Mouse (Mus musculus) lung, postnatal 0 days (tissue): ENCODE results near the gene Glrp1.

Source experiments
- CTCF ChIP-seq: IDR thresholded peaks from 2 replicates; pipeline ENCODE4 v1.5.1; 2016; ENCODE audit warnings: antibody characterized with exemption, mild to moderate bottlenecking
- EP300 ChIP-seq: IDR thresholded peaks from 2 replicates; pipeline ENCODE4 v1.6.1; 2016; ENCODE audit warnings: antibody characterized with exemption, mild to moderate bottlenecking, control low read depth

GRCm38 (mm10) chr1:88549263-88549662 is 39.4 kb upstream of the Glrp1 start:
- TF ChIP-seq CTCF (no peak), EP300 (no peak)
